Mouse (Mus musculus) limb, embryonic 12.5 days (tissue): Measurements from ENCODE around the gene Itprid1. TPM values are rescaled to one million over a fixed set of nuclear protein-coding genes. Genes with fewer than 3 reads are reported as not detected.

Experiments used
- ATAC-seq: fragments of 200-750 bp; cut with Nextera tagmentation; 2 replicates; pipeline ENCODE4 v1.8.0; 2017; ENCODE audit warnings: low read depth, moderate TSS enrichment; ENCODE audit not compliant: insufficient number of reproducible peaks, insufficient read depth, low FRiP score, low TSS enrichment
- H3K27ac ChIP-seq: fragments of 300-500 bp; sonication (generic); 2 replicates; pipeline ENCODE4 v1.5.1; 2016; ENCODE audit warnings: mild to moderate bottlenecking, moderate library complexity
- H3K27me3 ChIP-seq: fragments of 300-500 bp; sonication (generic); 2 replicates; pipeline ENCODE4 v1.6.1; 2016; ENCODE audit warnings: mild to moderate bottlenecking, moderate library complexity
- H3K36me3 ChIP-seq: fragments of 300-500 bp; sonication (generic); 2 replicates; pipeline ENCODE4 v1.6.1; 2016; ENCODE audit warnings: mild to moderate bottlenecking, moderate library complexity
- H3K4me1 ChIP-seq: fragments of 300-500 bp; sonication (generic); replicated peaks from 2 replicates; pipeline ENCODE4 v1.6.1; 2016
- H3K4me2 ChIP-seq: fragments of 300-500 bp; sonication (generic); 2 replicates; pipeline ENCODE4 v1.6.1; 2016; ENCODE audit warnings: mild to moderate bottlenecking, moderate library complexity
- H3K4me3 ChIP-seq: fragments of 300-500 bp; sonication (generic); replicated peaks from 2 replicates; pipeline ENCODE4 v1.5.1; 2016; ENCODE audit warnings: mild to moderate bottlenecking
- H3K9ac ChIP-seq: fragments of 300-500 bp; sonication (generic); replicated peaks from 2 replicates; pipeline ENCODE4 v1.6.1; 2016; ENCODE audit warnings: mild to moderate bottlenecking, moderate library complexity
- H3K9me3 ChIP-seq: fragments of 300-500 bp; sonication (generic); 2 replicates; pipeline ENCODE4 v1.6.1; 2016; ENCODE audit warnings: mild to moderate bottlenecking, moderate library complexity
- WGBS: fragments of 180-500 bp; shearing (Covaris S2); methylation state at CpG from one replicate; pipeline ENCODE4 v1.1.7; 2016; 5-methylcytosine and 5-hydroxymethylcytosine counted together
- polyA plus RNA-seq: library from polyadenylated mRNA; unstranded; fragments of >200 nt; fragmentation: Nextera tagmentation; extraction: Ambion mirVana; gene quantifications from 2 replicates; pipeline ENCODE4 v1.2.1, GENCODE M21; 2016

Itprid1 gene
- polyA plus RNA-seq, 1 experiment from 2014 or later = not detected

DNA sequence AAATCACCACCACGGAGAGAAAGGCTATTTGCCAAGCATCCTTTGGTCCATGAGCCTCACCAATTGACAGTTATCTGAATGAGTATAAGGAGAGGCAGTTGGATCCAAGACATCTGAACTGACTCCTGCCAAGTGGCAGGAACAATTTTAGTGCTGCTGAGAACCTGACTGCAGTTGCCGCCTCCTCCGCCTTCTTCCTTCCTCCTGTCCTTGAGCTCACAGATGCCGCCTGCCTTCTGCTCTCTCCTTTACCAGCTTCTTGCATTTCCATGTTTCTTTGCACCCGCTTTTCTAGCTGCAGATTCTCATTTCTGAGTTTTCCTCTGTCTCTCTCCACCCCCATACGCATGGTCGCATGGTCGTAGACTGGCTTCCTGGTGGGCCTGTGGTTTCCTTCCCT, 25.5 kb upstream of the Itprid1 start:
- Histone ChIP-seq H3K9me3 (no peaks in the 10 kb centered on the region), H3K4me2 (no peak overlapping the region), H3K27ac (no peak overlapping the region), H3K9ac (no peak overlapping the region), H3K4me3 (no peak overlapping the region), H3K36me3 (no peaks in the 10 kb centered on the region), H3K4me1 (no peaks in the 10 kb centered on the region), H3K27me3 (no peaks in the 10 kb centered on the region; the same call in 1 of the 2 replicates)
- 80% methylated on average over 8 of the region's 8 CpGs for WGBS
- no peak for ATAC-seq

DNA sequence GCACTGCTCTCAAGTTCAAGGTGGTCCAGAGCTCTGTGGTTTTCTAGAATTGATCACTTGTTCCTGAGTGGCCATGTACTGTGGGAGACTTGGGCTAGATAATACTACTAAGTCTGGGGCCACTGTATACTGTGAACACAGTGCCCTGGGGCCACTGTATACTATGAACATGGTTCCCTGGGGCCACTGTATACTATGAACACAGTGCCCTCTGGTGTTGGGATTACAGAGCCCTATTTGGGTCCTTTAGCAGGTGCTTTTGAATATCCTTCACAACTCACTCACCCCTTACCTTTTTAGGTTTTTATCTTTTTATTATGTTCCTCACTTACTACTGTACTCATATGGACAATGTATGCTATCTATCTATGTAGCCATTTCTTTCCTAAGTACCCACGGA, 24.3 kb upstream of the Itprid1 start:
- no peak overlapping the region for H3K4me3 ChIP-seq
- H3K27me3 ChIP-seq = no peaks in the 10 kb centered on the region; the same call in 1 of the 2 replicates
- H3K27ac ChIP-seq = no peak overlapping the region
- H3K4me1 ChIP-seq = no peaks in the 10 kb centered on the region
- H3K9me3 ChIP-seq = no peaks in the 10 kb centered on the region
- H3K4me2 ChIP-seq = no peak overlapping the region
- no peak overlapping the region for H3K9ac ChIP-seq
- no peaks in the 10 kb centered on the region for H3K36me3 ChIP-seq
- ATAC-seq = no peak
- 64% methylated on average over 1 of the region's 1 CpGs for WGBS

DNA sequence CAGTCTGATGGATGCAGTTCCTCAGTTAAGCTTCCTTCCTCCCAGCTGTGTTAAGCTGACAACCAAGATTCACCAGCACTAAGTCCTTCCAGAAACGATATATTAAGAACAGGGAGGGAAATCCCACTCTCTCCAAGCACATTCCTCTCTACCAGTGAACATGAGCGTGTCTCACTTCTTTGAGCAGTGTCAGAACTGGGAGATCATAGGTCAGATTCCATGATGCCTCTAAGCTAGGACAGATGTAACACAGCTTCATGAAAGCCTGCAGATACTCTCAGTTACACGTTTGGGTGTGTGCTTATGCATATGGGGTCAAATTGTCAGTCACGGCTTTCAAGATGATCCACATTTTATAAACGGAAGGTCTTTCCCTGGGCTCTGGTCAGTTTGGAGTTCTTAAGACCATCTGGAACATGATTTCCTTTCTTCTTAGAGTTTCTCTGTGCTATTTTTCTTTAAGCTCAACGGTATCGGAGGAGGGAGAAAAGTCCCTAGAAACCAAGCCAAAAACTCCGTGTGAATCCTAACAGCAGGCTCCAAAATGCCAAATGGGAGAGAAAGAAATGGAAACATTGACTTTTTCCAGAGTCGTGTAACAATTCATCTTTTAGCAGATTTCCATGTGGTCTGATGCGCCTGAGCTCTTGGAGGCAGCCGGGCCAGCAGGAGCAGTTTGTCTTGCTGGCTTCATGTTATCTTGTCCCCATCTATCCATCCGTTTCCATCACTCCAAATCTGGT, 22.3 kb upstream of the Itprid1 start:
- 72% methylated on average over 12 of the region's 12 CpGs for WGBS
- no peaks in the 10 kb centered on the region for H3K9me3 ChIP-seq
- H3K27ac ChIP-seq = no peak overlapping the region
- no peaks in the 10 kb centered on the region for H3K36me3 ChIP-seq
- H3K9ac ChIP-seq = no peak overlapping the region
- no peak overlapping the region for H3K4me3 ChIP-seq
- H3K27me3 ChIP-seq = no peaks in the 10 kb centered on the region; the same call in 1 of the 2 replicates
- no peak overlapping the region for H3K4me2 ChIP-seq
- ATAC-seq = no peak
- no peaks in the 10 kb centered on the region for H3K4me1 ChIP-seq

- Histone ChIP-seq H3K4me3 (no peak overlapping the region), H3K36me3 (no peaks in the 10 kb centered on the region), H3K9me3 (no peaks in the 10 kb centered on the region), H3K27me3 (no peaks in the 10 kb centered on the region), H3K27ac (no peak overlapping the region), H3K9ac (no peak overlapping the region), H3K4me2 (no peak overlapping the region), H3K4me1 (no peaks in the 10 kb centered on the region)
- ATAC-seq = no peak
- WGBS = 85% methylated on average over 5 of the region's 5 CpGs
Observed at GRCm38 (mm10) chr6:55816911-55817310, 19.8 kb upstream of the Itprid1 start.

GRCm38 (mm10) chr6:55829722-55830121, 7.0 kb upstream of the Itprid1 start:
- Histone ChIP-seq H3K27me3 (no peaks in the 10 kb centered on the region), H3K4me2 (no peak overlapping the region), H3K4me3 (no peak overlapping the region), H3K9ac (no peak overlapping the region), H3K27ac (no peak overlapping the region), H3K4me1 (no peaks in the 10 kb centered on the region), H3K36me3 (no peaks in the 10 kb centered on the region), H3K9me3 (no peaks in the 10 kb centered on the region)
- ATAC-seq = no peak
- 75% methylated on average over 6 of the region's 6 CpGs for whole genome bisulfite sequencing

GRCm38 (mm10) chr6:55852589-55852988, 15.9 kb downstream of the Itprid1 start:
- no peaks in the 10 kb centered on the region for H3K9me3 ChIP-seq
- no peak overlapping the region for H3K4me2 ChIP-seq
- no peaks in the 10 kb centered on the region for H3K27me3 ChIP-seq
- ATAC-seq = no peak
- no peak overlapping the region for H3K27ac ChIP-seq
- H3K36me3 ChIP-seq = no peaks in the 10 kb centered on the region
- no peak overlapping the region for H3K9ac ChIP-seq
- H3K4me1 ChIP-seq = no peaks in the 10 kb centered on the region
- H3K4me3 ChIP-seq = no peak overlapping the region

GRCm38 (mm10) chr6:55856085-55856484, 19.4 kb downstream of the Itprid1 start:
- Histone ChIP-seq H3K27me3 (no peaks in the 10 kb centered on the region), H3K9ac (no peak overlapping the region), H3K36me3 (no peaks in the 10 kb centered on the region), H3K4me3 (no peak overlapping the region), H3K9me3 (no peaks in the 10 kb centered on the region), H3K4me1 (no peaks in the 10 kb centered on the region), H3K4me2 (no peak overlapping the region), H3K27ac (no peak overlapping the region)
- WGBS = 90% methylated on average over 4 of the region's 4 CpGs
- no peak for ATAC-seq

GRCm38 (mm10) chr6:55865206-55865605, 28.5 kb downstream of the Itprid1 start:
- Histone ChIP-seq H3K4me3 (no peak overlapping the region), H3K4me1 (no peaks in the 10 kb centered on the region), H3K27ac (no peak overlapping the region), H3K9ac (no peak overlapping the region), H3K4me2 (no peak overlapping the region), H3K36me3 (no peaks in the 10 kb centered on the region), H3K27me3 (no peaks in the 10 kb centered on the region), H3K9me3 (no peaks in the 10 kb centered on the region)
- 85% methylated on average over 2 of the region's 2 CpGs for WGBS
- no peak for ATAC-seq

GRCm38 (mm10) chr6:55879356-55879960, 42.8 kb downstream of the Itprid1 start:
- H3K36me3 ChIP-seq = no peaks in the 10 kb centered on the region
- no peak overlapping the region for H3K4me2 ChIP-seq
- no peak overlapping the region for H3K9ac ChIP-seq
- no peak overlapping the region for H3K27ac ChIP-seq
- 48% methylated on average over 5 of the region's 5 CpGs for whole genome bisulfite sequencing
- H3K4me3 ChIP-seq = no peak overlapping the region
- no peaks in the 10 kb centered on the region for H3K9me3 ChIP-seq
- H3K27me3 ChIP-seq = no peaks in the 10 kb centered on the region
- no peak for ATAC-seq
- peaks cover 17% of the 10 kb centered on the region for H3K4me1 ChIP-seq

GRCm38 (mm10) chr6:55880886-55881285, 44.2 kb downstream of the Itprid1 start:
- ATAC-seq = no peak
- no peaks in the 10 kb centered on the region for H3K27me3 ChIP-seq
- no peak overlapping the region for H3K4me2 ChIP-seq
- 21% methylated on average over 3 of the region's 3 CpGs for WGBS
- peaks cover 17% of the 10 kb centered on the region for H3K4me1 ChIP-seq
- no peak overlapping the region for H3K9ac ChIP-seq
- H3K4me3 ChIP-seq = no peak overlapping the region
- no peaks in the 10 kb centered on the region for H3K36me3 ChIP-seq
- no peak overlapping the region for H3K27ac ChIP-seq
- no peaks in the 10 kb centered on the region for H3K9me3 ChIP-seq

DNA sequence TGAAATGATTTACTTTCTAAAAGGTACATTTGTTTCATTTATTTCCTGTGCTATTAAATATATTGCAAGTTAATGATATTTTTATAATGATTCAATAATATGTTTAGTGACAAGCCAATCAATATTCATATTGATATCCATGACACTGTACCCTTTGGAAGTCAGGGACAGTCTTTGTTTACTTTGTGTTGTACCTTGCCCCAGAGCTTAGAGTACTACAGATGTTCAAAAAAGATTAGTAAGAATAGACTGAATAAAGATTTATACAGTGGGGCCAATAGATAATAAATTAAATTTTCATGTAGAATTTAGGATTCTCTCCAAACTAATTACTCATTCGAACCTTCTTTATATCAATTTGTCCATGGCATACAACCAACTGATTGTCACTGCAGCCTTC, 50.9 kb downstream of the Itprid1 start:
- 86% methylated on average over 1 of the region's 1 CpGs for WGBS
- ATAC-seq = no peak
- Histone ChIP-seq H3K36me3 (no peaks in the 10 kb centered on the region), H3K4me3 (no peak overlapping the region), H3K4me1 (no peaks in the 10 kb centered on the region), H3K27ac (no peak overlapping the region), H3K9ac (no peak overlapping the region), H3K9me3 (no peaks in the 10 kb centered on the region), H3K27me3 (no peaks in the 10 kb centered on the region), H3K4me2 (no peak overlapping the region)
